Mouse (Mus musculus) liver, embryonic 14.5 days (tissue): ENCODE measurements around the gene Tmem51.

Experiments
- CTCF ChIP-seq: IDR thresholded peaks from 2 replicates; pipeline ENCODE4 v1.5.1; 2016; ENCODE audit warnings: antibody characterized with exemption, low read depth, control low read depth
- EP300 ChIP-seq: IDR thresholded peaks from 2 replicates; pipeline ENCODE4 v1.6.1; 2016; ENCODE audit warnings: antibody characterized with exemption, low read depth

DNA sequence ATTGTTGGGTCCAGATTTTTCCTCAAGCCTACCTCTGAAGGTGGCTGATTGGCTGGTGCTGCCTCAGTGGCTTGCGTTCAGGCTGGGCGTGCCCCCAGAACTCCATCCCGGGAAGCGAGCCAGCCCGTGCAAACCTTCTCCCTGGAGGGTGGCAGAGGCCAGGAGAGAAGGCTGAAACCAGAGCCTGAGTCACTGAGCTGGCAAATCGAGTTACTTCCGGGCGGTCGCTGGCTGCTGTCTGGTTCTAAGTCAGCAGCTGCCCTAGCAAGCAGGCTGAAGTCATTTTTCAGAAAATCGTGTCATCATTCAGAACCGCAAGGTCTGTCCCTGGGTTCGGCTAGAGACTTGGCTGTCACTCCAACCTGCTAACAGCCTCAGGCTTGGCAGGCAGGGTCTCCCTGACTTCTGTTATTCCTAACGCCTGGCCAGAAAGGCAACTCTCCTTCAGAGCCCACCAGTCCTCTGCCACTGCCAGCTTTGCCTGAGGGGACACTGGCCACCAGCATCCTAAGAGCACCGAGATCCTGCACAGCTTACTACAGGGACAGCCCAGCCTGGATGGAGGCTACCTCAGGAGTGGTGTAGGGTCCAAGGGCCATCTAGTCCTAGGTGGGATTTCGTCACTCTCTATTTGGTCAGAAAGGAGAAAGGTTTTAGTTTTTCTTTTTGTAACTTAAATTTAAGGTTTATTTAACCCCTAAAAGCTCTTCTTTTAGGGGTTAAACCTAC lies 11.6 kb upstream of the Tmem51 start:
- TF ChIP-seq CTCF, result no peak
- TF ChIP-seq EP300, result no peak
